Mouse (Mus musculus) erythroblast, embryonic 14.5 days (primary cell): ENCODE measurements at regions not wholly inside any gene's neighbourhood (a gene's known extent, or its start where the extent isn't known, plus 50 kb on each side); places are given as distances from the start of the nearest gene placed in this dataset.

ENCODE experiments used
- GATA1 ChIP-seq: IDR thresholded peaks from 2 replicates; pipeline ENCODE4 v1.6.1; 2012; ENCODE audit warnings: low read length, inconsistent platforms, mixed read lengths
- TAL1 ChIP-seq: IDR thresholded peaks from 3 replicates; pipeline ENCODE4 v1.6.1; 2012; ENCODE audit warnings: low read length, inconsistent platforms, mixed read lengths

- TF ChIP-seq GATA1 (no peak), TAL1 (no peak)
These were observed 54.6 kb upstream of the Card11 start for GRCm38 (mm10) chr5:141054991-141055390.
